14 mouse cellular contexts compared by ENCODE assay signal in the genomic region with DNA sequence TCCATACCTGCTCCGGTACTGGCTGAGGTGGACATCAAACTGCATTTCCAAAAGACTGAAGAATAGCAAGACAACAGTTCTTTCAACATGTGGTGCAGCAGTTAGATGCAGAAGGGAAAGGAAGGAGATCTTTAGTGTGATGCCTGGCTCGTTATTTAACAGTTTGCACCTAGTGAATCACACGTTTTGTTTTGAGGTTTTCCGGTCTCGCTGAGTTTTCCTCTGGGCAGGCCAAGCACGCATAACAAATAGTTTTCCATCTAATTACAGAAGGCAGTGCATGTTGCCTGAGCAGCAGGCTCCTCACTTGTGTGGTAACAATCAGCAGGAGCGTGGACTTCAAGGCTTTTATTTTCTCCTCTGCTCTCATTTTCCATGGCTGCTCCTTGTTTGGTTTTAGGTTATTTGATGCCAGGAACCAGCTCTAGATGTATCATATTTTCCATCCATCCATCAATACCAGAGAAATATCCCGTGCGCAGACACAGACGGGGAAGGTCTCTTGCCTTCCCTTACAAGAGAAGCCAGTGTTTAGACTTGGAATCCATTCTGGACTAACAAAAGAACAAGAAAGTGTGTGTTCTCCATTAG.
DNase-seq lines count a peak whose midpoint lies in the region; ATAC-seq and TF ChIP-seq lines count a peak whose summit lies in the region.
"Had no signal": no experiment of that assay in that cellular context is flagged by ENCODE, and none has a peak within 500 bp of the region (broad histone marks: within the 10 kb centered on the region; RNA-seq: fewer than 3 reads in every experiment).

No protein-coding gene starts in this region.

- no peaks in the 10 kb centered on the region for H3K27me3 ChIP-seq in intestine, postnatal 0 days (replicated peaks; ENCODE audit: control insufficient read depth, insufficient read depth, low read length)
- no peaks in the 10 kb centered on the region for H3K27me3 ChIP-seq in intestine, embryonic 16.5 days (replicated peaks; ENCODE audit: control insufficient read depth, insufficient read depth, low read length)
- H3K27me3 ChIP-seq in liver, postnatal 0 days (ENCODE audit: insufficient read depth, low read length) = no peaks in the 10 kb centered on the region
- H3K27me3 ChIP-seq: forebrain, embryonic 13.5 days had no signal

- no peak for TF ChIP-seq CTCF in intestine, postnatal 0 days (IDR thresholded peaks at IDR 0.05; ENCODE audit: low read depth)
- TF ChIP-seq CTCF in liver, postnatal 0 days (IDR thresholded peaks at IDR 0.05; ENCODE audit: low read depth) = no peak

- H3K9me3 ChIP-seq in intestine, postnatal 0 days (ENCODE audit: control insufficient read depth) = no peaks in the 10 kb centered on the region
- H3K9me3 ChIP-seq in intestine, embryonic 16.5 days (ENCODE audit: control insufficient read depth, low read length) = no peaks in the 10 kb centered on the region
- no peaks in the 10 kb centered on the region for H3K9me3 ChIP-seq in liver, postnatal 0 days (ENCODE audit: low read length)
- H3K9me3 ChIP-seq: forebrain, embryonic 13.5 days; heart, embryonic 10.5 days had no signal

- no peak overlapping the region for H3K9ac ChIP-seq in intestine, postnatal 0 days (ENCODE audit: low read depth, low read length)
- H3K9ac ChIP-seq in intestine, embryonic 16.5 days (ENCODE audit: low read depth, low read length) = no peak overlapping the region
- H3K9ac ChIP-seq in liver, postnatal 0 days (replicated peaks) = peak overlapping the region; percentile 28; the same call in 1 of the 2 replicates
- H3K9ac ChIP-seq: forebrain, embryonic 13.5 days had no signal

- DNase-seq in brain, adult 2 months (ENCODE audit: low read depth, low spot score) = peak; percentile 38
- peak; percentile 23 for DNase-seq in forelimb bud, embryonic 11.5 days (ENCODE audit: low read depth, low spot score)
- no peak for DNase-seq in liver, postnatal 0 days
- DNase-seq in gastrocnemius, adult 8-10 months (ENCODE audit: low spot score in 2 of 2) = no peak
- DNase-seq: adrenal gland, postnatal 14 days; cerebellum, postnatal 14 days; gastrocnemius, postnatal 10 days; heart, postnatal 14 days had no signal

- WGBS in intestine, postnatal 0 days = 72% methylated on average over 10 of the region's 10 CpGs
- 68% methylated on average over 10 of the region's 10 CpGs for WGBS in intestine, embryonic 16.5 days
- 62% methylated on average over 10 of the region's 10 CpGs for WGBS in liver, postnatal 0 days (ENCODE audit: insufficient replicate concordance)

- no peak overlapping the region for H3K4me3 ChIP-seq in intestine, postnatal 0 days (ENCODE audit: low read depth, low read length)
- H3K4me3 ChIP-seq in intestine, embryonic 16.5 days (ENCODE audit: low read length) = no peak overlapping the region
- peak overlapping the region; percentile 13; the same call in 1 of the 2 replicates for H3K4me3 ChIP-seq in liver, postnatal 0 days (ENCODE audit: low read depth, low read length)
- H3K4me3 ChIP-seq: forebrain, embryonic 13.5 days; heart, embryonic 10.5 days had no signal

- peak overlapping the region; percentile 54 for H3K27ac ChIP-seq in intestine, postnatal 0 days (ENCODE audit: low read depth, low read length)
- no peak overlapping the region for H3K27ac ChIP-seq in intestine, embryonic 16.5 days (ENCODE audit: low read length)
- H3K27ac ChIP-seq in liver, postnatal 0 days (ENCODE audit: low read depth) = peak overlapping the region; percentile 89
- H3K27ac ChIP-seq: forebrain, embryonic 13.5 days; heart, embryonic 10.5 days had no signal

- no peaks in the 10 kb centered on the region for H3K36me3 ChIP-seq in intestine, postnatal 0 days (ENCODE audit: control insufficient read depth, insufficient read depth)
- H3K36me3 ChIP-seq in intestine, embryonic 16.5 days (ENCODE audit: control insufficient read depth, insufficient read depth, low read length) = no peaks in the 10 kb centered on the region
- H3K36me3 ChIP-seq in liver, postnatal 0 days (replicated peaks; ENCODE audit: insufficient read depth, low read length) = no peaks in the 10 kb centered on the region
- H3K36me3 ChIP-seq: heart, embryonic 10.5 days had no signal

- H3K4me2 ChIP-seq in intestine, postnatal 0 days (replicated peaks; ENCODE audit: low read depth) = no peak overlapping the region
- no peak overlapping the region for H3K4me2 ChIP-seq in intestine, embryonic 16.5 days (ENCODE audit: low read depth, low read length)
- H3K4me2 ChIP-seq in liver, postnatal 0 days (ENCODE audit: low read depth, low read length) = peak overlapping the region; percentile 19
- H3K4me2 ChIP-seq: forebrain, embryonic 13.5 days had no signal

- no peak for TF ChIP-seq EP300 in liver, postnatal 0 days (IDR thresholded peaks at IDR 0.05; ENCODE audit: low read depth)

- no peak for ATAC-seq in intestine, postnatal 0 days
- ATAC-seq in intestine, embryonic 16.5 days = no peak
- ATAC-seq in liver, postnatal 0 days = no peak
- ATAC-seq in CD4-positive, CD25-positive, alpha-beta regulatory T cell, adult 4 months = no peak
- ATAC-seq: forebrain, embryonic 13.5 days; midbrain, embryonic 16.5 days had no signal

- 0 out of 2 replicates have a peak, but pooled peaks cover 6% of the 10 kb centered on the region for H3K4me1 ChIP-seq in intestine, postnatal 0 days (replicated peaks; ENCODE audit: control insufficient read depth, insufficient read depth, low read length)
- 0 out of 2 replicates have a peak, but pooled peaks cover 3% of the 10 kb centered on the region for H3K4me1 ChIP-seq in intestine, embryonic 16.5 days (ENCODE audit: control insufficient read depth, insufficient read depth, low read length)
- no peaks in the 10 kb centered on the region for H3K4me1 ChIP-seq in liver, postnatal 0 days (ENCODE audit: insufficient read depth)

Comparison
In these comparisons a context has a peak if more than half of its experiments do, and no peak if none do; other contexts are left out.
1. DNase-seq: peak in brain, adult 2 months (single experiment) and forelimb bud, embryonic 11.5 days (single experiment); none in liver, postnatal 0 days (single experiment) and gastrocnemius, adult 8-10 months (0 of 2).